Mouse (Mus musculus) small intestine, adult 2 months (tissue): Measurements from ENCODE around the gene Sh3gl2.

Experiments
- CTCF ChIP-seq: fragments of 200-500 bp; IDR thresholded peaks from 2 replicates; pipeline ENCODE4 v1.5.1; 2012; ENCODE audit warnings: low read depth, mild to moderate bottlenecking, control low read depth, inconsistent platforms, low read length, moderate library complexity, mixed read lengths; ENCODE audit not compliant: insufficient replicate concordance, insufficient read length; ENCODE audit errors: extremely low read depth
- POLR2A ChIP-seq: fragments of 200-500 bp; IDR thresholded peaks from 2 replicates; pipeline ENCODE4 v1.6.1; 2012; ENCODE audit warnings: low read depth, mild to moderate bottlenecking, control low read depth, inconsistent platforms, low read length, moderate library complexity

DNA sequence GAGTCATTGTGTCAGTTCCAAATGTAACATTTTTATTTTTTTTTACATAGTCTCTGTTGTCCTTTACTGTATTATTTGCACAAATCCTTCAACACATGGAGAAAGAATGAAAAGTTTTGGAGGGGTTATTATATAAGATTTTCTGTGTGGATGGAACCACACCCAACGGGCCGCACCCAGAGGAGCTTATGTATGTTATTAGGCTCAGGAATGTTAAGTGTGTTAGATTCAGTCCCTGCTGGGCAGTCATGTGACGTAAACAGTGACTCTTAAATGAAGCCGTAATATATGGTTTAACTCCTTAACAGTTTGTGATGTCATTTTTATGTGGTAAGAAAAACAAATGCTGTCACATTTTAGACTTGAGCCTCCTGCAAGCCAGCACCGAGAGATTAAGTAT lies 302.6 kb downstream of the Sh3gl2 start:
- TF ChIP-seq CTCF: no peak
- TF ChIP-seq POLR2A: no peak
